Mouse (Mus musculus) hindbrain, embryonic 16.5 days (tissue): ENCODE measurements around the gene Il9r. TPM values are rescaled to one million over a fixed set of nuclear protein-coding genes. Genes with fewer than 3 reads are reported as not detected.
A peak's percentile ranks its signal among the peaks of the same experiment; 100 is the strongest.

ENCODE experiments used
- ATAC-seq: fragments of 200-750 bp; cut with Nextera tagmentation; 2 replicates; pipeline ENCODE4 v1.8.0; 2017; ENCODE audit warnings: moderate TSS enrichment, moderate library complexity
- H3K27ac ChIP-seq: fragments of 300-500 bp; sonication (generic); 2 replicates; pipeline ENCODE4 v1.5.1; 2014; ENCODE audit warnings: low read depth, mild to moderate bottlenecking, control low read depth, low read length, moderate library complexity
- H3K27me3 ChIP-seq: fragments of 300-500 bp; sonication (generic); replicated peaks from 2 replicates; pipeline ENCODE4 v1.6.1; 2014; ENCODE audit warnings: low read length; ENCODE audit not compliant: control insufficient read depth, insufficient read depth
- H3K36me3 ChIP-seq: fragments of 300-500 bp; sonication (generic); 2 replicates; pipeline ENCODE4 v1.6.1; 2014; ENCODE audit warnings: mild to moderate bottlenecking, low read length, moderate library complexity, mixed read lengths; ENCODE audit not compliant: control insufficient read depth, insufficient read depth
- H3K4me1 ChIP-seq: fragments of 300-500 bp; sonication (generic); 2 replicates; pipeline ENCODE4 v1.6.1; 2014; ENCODE audit warnings: low read depth, low read length; ENCODE audit not compliant: control insufficient read depth, insufficient read depth
- H3K4me2 ChIP-seq: fragments of 300-500 bp; sonication (generic); 2 replicates; pipeline ENCODE4 v1.6.1; 2014; ENCODE audit warnings: mild to moderate bottlenecking, low read length, control low read depth, moderate library complexity
- H3K4me3 ChIP-seq: fragments of 300-500 bp; sonication (generic); 2 replicates; pipeline ENCODE4 v1.5.1; 2014; ENCODE audit warnings: mild to moderate bottlenecking, low read length, control low read depth, moderate library complexity
- H3K9ac ChIP-seq: fragments of 300-500 bp; sonication (generic); 2 replicates; pipeline ENCODE4 v1.6.1; 2014; ENCODE audit warnings: low read depth, mild to moderate bottlenecking, control low read depth, low read length, moderate library complexity
- H3K9me3 ChIP-seq: fragments of 300-500 bp; sonication (generic); 2 replicates; pipeline ENCODE4 v1.6.1; 2014; ENCODE audit warnings: mild to moderate bottlenecking, low read length, moderate library complexity; ENCODE audit not compliant: control insufficient read depth
- WGBS: fragments of 180-500 bp; shearing (Covaris S2); extraction: QIAGEN DNeasy Blood & Tissue Kit; methylation state at CpG from one replicate; pipeline ENCODE4 v1.1.7; 2014; 5-methylcytosine and 5-hydroxymethylcytosine counted together
- polyA plus RNA-seq: library from polyadenylated mRNA; unstranded; fragments of >200 nt; fragmentation: Nextera tagmentation; extraction: Ambion mirVana; gene quantifications from 2 replicates; pipeline ENCODE4 v1.2.1, GENCODE M21; 2015

The Il9r gene
- polyA plus RNA-seq, 1 experiment from 2014 or later = not detected

DNA sequence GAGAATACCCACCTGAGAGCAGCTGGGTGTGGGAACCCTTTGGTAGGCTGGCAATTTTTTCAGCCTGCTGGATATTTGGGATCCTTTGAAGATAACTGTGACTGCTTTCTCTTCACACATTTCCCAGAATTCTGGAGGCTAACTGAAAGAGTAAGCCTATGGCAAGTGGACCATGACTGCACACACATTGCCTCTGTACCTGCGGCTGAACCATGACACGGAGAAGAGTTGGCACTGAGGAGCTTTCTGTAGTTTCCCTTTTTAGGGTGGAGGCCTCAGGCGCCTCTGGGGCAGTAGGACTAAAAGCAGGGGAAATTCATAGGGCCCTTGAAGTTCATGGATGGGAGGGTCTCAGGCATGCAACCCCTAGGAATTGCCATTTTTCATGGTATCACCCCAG is 40.9 kb downstream of the Il9r start:
- Histone ChIP-seq H3K36me3 (no peaks in the 10 kb centered on the region), H3K4me3 (no peak overlapping the region), H3K27me3 (no peaks in the 10 kb centered on the region), H3K4me1 (peaks cover 19% of the 10 kb centered on the region), H3K9ac (no peak overlapping the region), H3K27ac (peak overlapping the region; percentile 31; the same call in 1 of the 2 replicates), H3K4me2 (no peak overlapping the region), H3K9me3 (no peaks in the 10 kb centered on the region)
- ATAC-seq = no peak
- 95% methylated on average over 3 of the region's 3 CpGs for WGBS

DNA sequence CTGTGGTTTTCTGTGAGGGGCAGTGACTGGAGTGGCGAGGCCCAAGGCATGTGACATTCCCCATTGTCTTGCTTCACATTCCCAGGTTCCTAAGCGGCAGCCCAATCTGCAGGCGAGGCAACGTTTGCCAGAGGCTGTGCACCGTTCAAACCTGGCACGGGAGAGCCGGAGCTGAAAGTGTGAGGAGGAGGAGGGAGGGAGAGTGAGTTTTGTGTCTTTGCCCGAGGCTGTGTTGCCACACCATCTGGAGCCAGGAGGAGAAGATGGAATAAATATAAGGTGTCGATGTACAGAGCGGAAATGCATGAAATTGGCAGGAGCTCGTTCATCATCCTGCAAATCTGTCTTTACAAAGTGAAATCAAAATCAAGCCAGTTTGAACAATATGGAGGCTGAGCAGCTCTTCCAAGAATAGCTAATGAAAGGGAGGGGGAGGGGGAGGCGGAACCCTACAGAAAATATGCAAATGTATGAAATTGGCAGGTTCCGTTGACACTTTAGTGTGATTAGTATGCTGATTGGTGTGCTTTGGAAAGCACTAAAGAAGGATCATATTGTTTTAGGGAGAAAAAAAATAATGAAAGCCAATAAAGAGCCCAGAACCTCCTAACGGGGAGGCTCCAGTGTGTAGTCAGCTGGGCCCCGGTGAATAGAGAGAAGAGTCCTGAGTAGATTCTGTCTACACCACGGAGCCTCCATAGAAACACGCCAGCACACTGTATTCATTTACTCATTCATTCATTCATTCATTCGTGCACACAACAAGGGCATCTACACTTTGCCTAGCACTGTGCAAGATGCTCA is 42.1 kb downstream of the Il9r start:
- peak; percentile 69 for ATAC-seq
- Histone ChIP-seq H3K4me3 (no peak overlapping the region), H3K4me1 (peaks cover 19% of the 10 kb centered on the region), H3K27ac (peak overlapping the region; percentile 90), H3K36me3 (no peaks in the 10 kb centered on the region), H3K4me2 (0 out of 2 replicates have a peak overlapping the region, but pooled peaks have one; percentile 14), H3K27me3 (no peaks in the 10 kb centered on the region), H3K9ac (no peak overlapping the region), H3K9me3 (no peaks in the 10 kb centered on the region)
- WGBS = 21% methylated on average over 18 of the region's 18 CpGs

DNA sequence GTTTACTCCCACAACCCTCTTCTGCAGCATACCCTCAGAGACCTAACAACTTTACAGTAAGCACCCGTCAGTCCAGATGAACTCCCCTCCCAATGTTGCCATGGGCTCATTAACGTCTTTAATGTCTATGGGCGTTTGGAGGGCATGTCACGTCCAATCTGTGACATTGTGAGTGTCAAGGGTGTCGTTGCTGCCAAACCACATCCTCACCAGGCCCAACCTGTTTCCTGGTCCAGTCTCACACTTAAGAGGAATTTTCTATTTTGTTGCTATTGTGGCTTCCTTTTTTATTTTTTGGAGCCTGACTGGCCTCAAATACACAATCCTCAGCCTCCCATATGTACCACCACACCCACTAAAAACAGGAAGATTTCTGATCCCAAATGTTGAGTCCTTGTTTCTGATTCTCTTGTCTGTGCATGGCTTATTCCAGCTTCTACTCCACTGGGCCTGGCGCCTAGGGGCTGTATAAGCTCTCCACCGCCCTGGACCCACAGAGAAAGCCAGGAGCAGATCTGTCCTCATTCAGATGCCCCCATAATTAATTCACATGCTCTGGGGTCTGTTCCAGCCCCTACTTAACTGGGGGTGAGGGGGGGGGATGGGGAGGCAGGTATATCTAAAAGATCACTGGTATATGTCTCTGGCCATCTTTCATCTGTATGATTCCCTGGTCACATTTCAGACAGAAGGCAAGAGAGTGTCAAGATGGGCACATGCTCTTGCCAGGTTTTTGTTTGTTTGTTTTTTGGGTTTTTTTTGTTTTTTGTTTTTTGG is 43.0 kb downstream of the Il9r start:
- H3K36me3 ChIP-seq = no peaks in the 10 kb centered on the region
- WGBS = 52% methylated on average over 7 of the region's 7 CpGs
- no peak overlapping the region for H3K4me3 ChIP-seq
- ATAC-seq = no peak
- H3K27ac ChIP-seq = peak overlapping the region; percentile 90
- no peaks in the 10 kb centered on the region for H3K9me3 ChIP-seq
- no peak overlapping the region for H3K4me2 ChIP-seq
- H3K4me1 ChIP-seq = peaks cover 15% of the 10 kb centered on the region
- H3K9ac ChIP-seq = no peak overlapping the region
- H3K27me3 ChIP-seq = no peaks in the 10 kb centered on the region

DNA sequence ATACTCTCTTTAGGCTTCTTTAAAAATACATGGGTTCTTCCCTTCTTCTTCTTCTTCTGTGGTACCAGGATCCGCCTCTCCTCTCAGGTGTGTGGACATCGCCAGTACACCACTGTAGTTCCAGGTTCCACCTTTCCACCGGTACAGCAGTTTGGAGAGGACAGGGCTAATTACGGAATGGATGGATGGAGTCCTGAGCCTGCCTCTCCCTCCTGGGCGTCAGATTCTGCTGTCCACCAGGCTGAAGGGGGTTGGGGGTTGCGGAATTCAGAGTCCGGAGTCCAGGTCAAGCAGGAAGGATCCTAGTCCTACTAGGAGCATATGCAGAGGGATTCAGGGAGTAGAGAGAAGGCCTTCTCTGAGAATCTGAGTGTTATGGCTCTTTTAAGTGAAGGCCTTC is 46.9 kb downstream of the Il9r start:
- H3K4me1 ChIP-seq = peaks cover 6% of the 10 kb centered on the region
- no peaks in the 10 kb centered on the region for H3K36me3 ChIP-seq
- WGBS = 98% methylated on average over 7 of the region's 7 CpGs
- no peak overlapping the region for H3K27ac ChIP-seq
- H3K9me3 ChIP-seq = no peaks in the 10 kb centered on the region
- H3K4me3 ChIP-seq = no peak overlapping the region
- H3K4me2 ChIP-seq = no peak overlapping the region
- no peak overlapping the region for H3K9ac ChIP-seq
- H3K27me3 ChIP-seq = no peaks in the 10 kb centered on the region
- ATAC-seq = no peak

DNA sequence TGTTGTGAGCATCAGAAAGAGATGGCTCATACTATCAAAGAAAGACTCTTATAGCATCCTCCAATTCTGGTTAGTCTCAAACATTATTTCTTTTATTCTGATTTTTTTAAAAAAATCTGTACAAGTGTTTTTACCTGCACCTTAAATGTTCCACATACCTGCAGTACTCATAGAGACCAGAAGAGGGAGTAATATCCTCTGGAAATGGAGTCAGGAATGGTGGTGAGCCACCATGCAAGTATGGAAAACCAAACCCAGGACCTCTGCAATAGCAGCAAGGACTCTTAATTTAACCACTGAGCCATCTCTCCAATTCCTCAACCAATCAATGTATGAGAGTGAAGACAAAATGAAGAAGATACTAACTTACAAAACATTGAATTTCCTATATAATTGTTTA is 47.3 kb downstream of the Il9r start:
- Histone ChIP-seq H3K9ac (no peak overlapping the region), H3K4me2 (no peak overlapping the region), H3K27me3 (no peaks in the 10 kb centered on the region), H3K4me1 (peaks cover 3% of the 10 kb centered on the region), H3K4me3 (no peak overlapping the region), H3K36me3 (no peaks in the 10 kb centered on the region), H3K9me3 (no peaks in the 10 kb centered on the region), H3K27ac (no peak overlapping the region)
- ATAC-seq = no peak

DNA sequence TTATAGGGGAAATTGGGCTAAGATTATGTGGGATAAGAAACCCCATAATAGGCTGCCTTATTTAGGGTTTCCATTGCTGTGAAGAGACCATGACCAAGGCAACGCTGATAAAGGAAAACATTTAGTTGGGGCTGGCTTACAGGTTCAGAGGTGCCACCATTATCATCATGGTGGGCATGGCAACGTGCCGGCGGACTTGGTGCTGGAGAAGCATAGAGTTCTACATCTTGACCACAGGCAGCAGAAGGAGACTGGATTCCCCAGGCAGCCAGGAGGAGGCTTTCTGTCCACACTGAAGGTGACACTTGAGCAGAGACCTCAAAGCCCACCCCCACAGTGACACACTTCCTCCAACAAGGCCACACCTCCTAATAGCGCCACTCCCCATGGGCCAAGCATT is 48.8 kb downstream of the Il9r start:
- no peaks in the 10 kb centered on the region for H3K4me1 ChIP-seq
- no peaks in the 10 kb centered on the region for H3K9me3 ChIP-seq
- ATAC-seq = no peak
- no peak overlapping the region for H3K4me2 ChIP-seq
- H3K4me3 ChIP-seq = no peak overlapping the region
- H3K9ac ChIP-seq = no peak overlapping the region
- no peak overlapping the region for H3K27ac ChIP-seq
- no peaks in the 10 kb centered on the region for H3K36me3 ChIP-seq
- WGBS = 91% methylated on average over 5 of the region's 5 CpGs
- H3K27me3 ChIP-seq = no peaks in the 10 kb centered on the region

DNA sequence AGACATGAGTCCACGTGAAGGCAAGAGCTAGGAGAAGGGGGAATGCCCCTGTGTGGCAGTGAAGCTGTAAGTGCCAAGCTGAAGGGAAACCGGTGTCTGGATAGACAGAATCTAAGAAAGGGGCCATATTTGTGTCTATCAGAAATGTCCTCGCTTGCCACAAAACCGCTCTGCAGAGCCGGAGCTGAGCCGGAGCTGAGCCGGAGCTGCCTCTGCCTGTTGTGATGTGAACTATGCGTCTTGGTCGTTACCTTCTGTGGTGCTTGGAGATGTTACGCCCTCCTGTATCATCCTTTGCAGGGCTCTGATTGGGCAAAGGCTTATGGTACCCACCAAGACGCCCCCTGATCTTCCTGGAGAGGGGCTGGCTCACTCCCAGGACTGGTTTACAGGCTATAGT is 50.5 kb downstream of the Il9r start:
- Histone ChIP-seq H3K27me3 (no peaks in the 10 kb centered on the region), H3K4me2 (no peak overlapping the region), H3K36me3 (no peaks in the 10 kb centered on the region), H3K9ac (no peak overlapping the region), H3K4me3 (no peak overlapping the region), H3K27ac (no peak overlapping the region), H3K9me3 (no peaks in the 10 kb centered on the region), H3K4me1 (no peaks in the 10 kb centered on the region)
- ATAC-seq = no peak
- 76% methylated on average over 11 of the region's 11 CpGs for WGBS

DNA sequence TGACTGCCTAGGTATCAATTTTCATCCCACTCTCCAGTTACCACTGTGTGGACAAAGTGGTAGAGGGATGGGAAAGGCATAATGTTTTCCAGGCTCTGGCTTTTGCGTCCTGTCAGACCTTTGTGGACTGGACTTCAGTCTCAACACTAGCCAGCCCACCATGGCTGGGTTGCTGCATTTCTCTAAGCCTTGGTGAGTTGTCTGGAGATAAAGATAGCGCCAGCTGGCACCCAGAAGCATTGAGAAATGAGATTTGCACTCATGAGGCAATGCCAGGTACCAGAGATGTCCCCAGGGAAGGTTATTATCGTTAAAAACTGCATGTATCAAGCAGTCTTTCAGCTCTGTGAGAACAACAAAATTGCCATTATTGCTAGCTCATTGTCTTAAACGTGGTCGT is 57.3 kb downstream of the Il9r start:
- no peaks in the 10 kb centered on the region for H3K27me3 ChIP-seq
- no peak for ATAC-seq
- no peak overlapping the region for H3K9ac ChIP-seq
- WGBS = 57% methylated on average over 5 of the region's 5 CpGs
- no peak overlapping the region for H3K4me3 ChIP-seq
- H3K9me3 ChIP-seq = no peaks in the 10 kb centered on the region
- H3K4me2 ChIP-seq = no peak overlapping the region
- peaks cover 26% of the 10 kb centered on the region for H3K4me1 ChIP-seq
- peak overlapping the region; percentile 49; the same call in 1 of the 2 replicates for H3K27ac ChIP-seq
- no peaks in the 10 kb centered on the region for H3K36me3 ChIP-seq
